Mouse (Mus musculus) cortical plate, adult 2 months (tissue): ENCODE data around the gene Fgfr2. TPM values are rescaled to one million over a fixed set of nuclear protein-coding genes. Genes with fewer than 3 reads are reported as not detected.
A peak's percentile ranks its signal among the peaks of the same experiment; 100 is the strongest.

Experiments used
- H3K27ac ChIP-seq: fragments of 200-500 bp; 2 replicates; pipeline ENCODE4 v1.5.1; 2012; ENCODE audit warnings: low read length, control low read depth, inconsistent platforms; ENCODE audit not compliant: insufficient read depth
- H3K4me1 ChIP-seq: fragments of 200-500 bp; 2 replicates; pipeline ENCODE4 v1.6.1; 2011; ENCODE audit warnings: low read length; ENCODE audit not compliant: control insufficient read depth, insufficient read depth
- H3K4me3 ChIP-seq: fragments of 200-500 bp; 2 replicates; pipeline ENCODE4 v1.5.1; 2011; ENCODE audit warnings: mild to moderate bottlenecking, low read length, control low read depth; ENCODE audit not compliant: insufficient read depth
- CTCF ChIP-seq: fragments of 200-500 bp; IDR thresholded peaks from 2 replicates; pipeline ENCODE4 v1.5.1; 2011; ENCODE audit warnings: mild to moderate bottlenecking, control low read depth, low read length; ENCODE audit not compliant: insufficient read depth; ENCODE audit errors: extremely low read depth
- POLR2A ChIP-seq: fragments of 200-500 bp; IDR thresholded peaks from 2 replicates; pipeline ENCODE4 v1.6.1; 2011; ENCODE audit warnings: mild to moderate bottlenecking, low read length, control low read depth; ENCODE audit not compliant: insufficient read depth; ENCODE audit errors: extremely low read depth
- polyA plus RNA-seq: library from polyadenylated mRNA; depleted of rRNA; stranded (reverse); fragments of >200 nt; gene quantifications from 2 replicates; pipeline ENCODE4 v1.2.3, GENCODE M21; 2012

The Fgfr2 gene
- polyA plus RNA-seq, 1 experiment = 50.4 TPM

GRCm38 (mm10) chr7:130560933-130561332 lies 2562.2 kb downstream of the Fgfr2 start:
- no peak for TF ChIP-seq POLR2A
- TF ChIP-seq CTCF = no peak
- Histone ChIP-seq H3K27ac (no peak overlapping the region), H3K4me3 (no peak overlapping the region), H3K4me1 (no peaks in the 10 kb centered on the region)

- no peak overlapping the region for H3K27ac ChIP-seq
- TF ChIP-seq CTCF (no peak), POLR2A (no peak)
- H3K4me3 ChIP-seq = no peak overlapping the region
- no peaks in the 10 kb centered on the region for H3K4me1 ChIP-seq
These were observed 2564.6 kb downstream of the Fgfr2 start for GRCm38 (mm10) chr7:130558592-130558991.

GRCm38 (mm10) chr7:130555597-130555996 lies 2567.6 kb downstream of the Fgfr2 start:
- TF ChIP-seq CTCF (no peak), POLR2A (no peak)
- H3K4me3 ChIP-seq = no peak overlapping the region
- no peak overlapping the region for H3K27ac ChIP-seq
- no peaks in the 10 kb centered on the region for H3K4me1 ChIP-seq

- Histone ChIP-seq H3K27ac (no peak overlapping the region), H3K4me3 (no peak overlapping the region), H3K4me1 (no peaks in the 10 kb centered on the region)
- TF ChIP-seq POLR2A (no peak), CTCF (no peak)
These were observed 2569.8 kb downstream of the Fgfr2 start for GRCm38 (mm10) chr7:130553321-130553720.

GRCm38 (mm10) chr7:130552780-130553179 lies 2570.4 kb downstream of the Fgfr2 start:
- H3K4me3 ChIP-seq = no peak overlapping the region
- H3K4me1 ChIP-seq = no peaks in the 10 kb centered on the region
- no peak overlapping the region for H3K27ac ChIP-seq
- TF ChIP-seq CTCF = no peak
- TF ChIP-seq POLR2A = no peak

- Histone ChIP-seq H3K27ac (no peak overlapping the region), H3K4me1 (no peaks in the 10 kb centered on the region), H3K4me3 (no peak overlapping the region; the same call in 1 of the 2 replicates)
- TF ChIP-seq CTCF (no peak), POLR2A (no peak)
These were observed 2575.4 kb downstream of the Fgfr2 start for GRCm38 (mm10) chr7:130547635-130548175.

- TF ChIP-seq POLR2A (peak; percentile 28; the same call in 1 of the 2 replicates), CTCF (peak; percentile 59)
- Histone ChIP-seq H3K4me3 (peak overlapping the region; percentile 54), H3K4me1 (no peaks in the 10 kb centered on the region), H3K27ac (peak overlapping the region; percentile 90)
These were observed 2576.2 kb downstream of the Fgfr2 start for GRCm38 (mm10) chr7:130546791-130547484.

GRCm38 (mm10) chr7:130546421-130546790 lies 2576.7 kb downstream of the Fgfr2 start:
- TF ChIP-seq POLR2A = no peak
- TF ChIP-seq CTCF = no peak

GRCm38 (mm10) chr7:130545893-130546292 lies 2577.3 kb downstream of the Fgfr2 start:
- Histone ChIP-seq H3K4me3 (peak overlapping the region; percentile 54; the same call in 1 of the 2 replicates), H3K27ac (no peak overlapping the region), H3K4me1 (no peaks in the 10 kb centered on the region)
- TF ChIP-seq POLR2A (no peak), CTCF (no peak)

More at GRCm38 (mm10) chr7:130546421-130546790, 2576.7 kb downstream of the Fgfr2 start:
- Histone ChIP-seq H3K4me3 (peak overlapping the region; percentile 54), H3K27ac (peak overlapping the region; percentile 90), H3K4me1 (no peaks in the 10 kb centered on the region)

- Histone ChIP-seq H3K4me1 (no peaks in the 10 kb centered on the region), H3K4me3 (no peak overlapping the region), H3K27ac (no peak overlapping the region)
- TF ChIP-seq CTCF (no peak), POLR2A (no peak)
These were observed 2577.7 kb downstream of the Fgfr2 start for GRCm38 (mm10) chr7:130545401-130545800.
